26 mouse cellular contexts compared by ENCODE assay signal in genomic region chr14:20663601-20664000, GRCm38 (mm10). TPM values are rescaled to one million over a fixed set of nuclear protein-coding genes. Genes with fewer than 3 reads are reported as not detected.
DNase-seq lines count a peak whose midpoint lies in the region; ATAC-seq and TF ChIP-seq lines count a peak whose summit lies in the region.
"Had no signal": no experiment of that assay in that cellular context is flagged by ENCODE, and none has a peak within 500 bp of the region (broad histone marks: within the 10 kb centered on the region; RNA-seq: fewer than 3 reads in every experiment).

No protein-coding gene starts in this region.

- H3K27me3 ChIP-seq in heart, embryonic 13.5 days (replicated peaks) = peaks cover 7% of the 10 kb centered on the region
- no peaks in the 10 kb centered on the region for H3K27me3 ChIP-seq in lung, embryonic 14.5 days (ENCODE audit: insufficient read depth, low read length)
- H3K27me3 ChIP-seq in embryonic facial prominence, embryonic 14.5 days (replicated peaks; ENCODE audit: control insufficient read depth, insufficient read depth, low read length) = no peaks in the 10 kb centered on the region; the same call in 1 of the 2 replicates
- peaks cover 13% of the 10 kb centered on the region; the same call in 1 of the 2 replicates for H3K27me3 ChIP-seq in midbrain, embryonic 14.5 days (ENCODE audit: control insufficient read depth, insufficient read depth, low read length)
- H3K27me3 ChIP-seq in lung, postnatal 0 days (replicated peaks; ENCODE audit: insufficient read depth, low read length) = no peaks in the 10 kb centered on the region

- H3K9ac ChIP-seq in heart, embryonic 13.5 days = peak overlapping the region; percentile 89
- no peak overlapping the region for H3K9ac ChIP-seq in lung, embryonic 14.5 days
- H3K9ac ChIP-seq in embryonic facial prominence, embryonic 14.5 days (ENCODE audit: low read depth, low read length) = 0 out of 2 replicates have a peak overlapping the region, but pooled peaks have one; percentile 57
- no peak overlapping the region for H3K9ac ChIP-seq in midbrain, embryonic 14.5 days (replicated peaks; ENCODE audit: low read length)
- no peak overlapping the region for H3K9ac ChIP-seq in lung, postnatal 0 days (replicated peaks; ENCODE audit: low read depth)
- H3K9ac ChIP-seq: forebrain, embryonic 12.5 days; liver, embryonic 13.5 days; neural tube, embryonic 13.5 days had no signal

- H3K4me3 ChIP-seq in heart, embryonic 13.5 days = peak overlapping the region; percentile 68
- H3K4me3 ChIP-seq in lung, embryonic 14.5 days (ENCODE audit: low read depth, low read length) = no peak overlapping the region
- no peak overlapping the region for H3K4me3 ChIP-seq in lung, adult 2 months (replicated peaks; ENCODE audit: extremely low read depth, low read depth, low read length)
- H3K4me3 ChIP-seq in embryonic facial prominence, embryonic 14.5 days (ENCODE audit: low read depth, low read length) = peak overlapping the region; percentile 10
- H3K4me3 ChIP-seq in midbrain, embryonic 14.5 days (replicated peaks; ENCODE audit: low read depth, low read length) = no peak overlapping the region
- H3K4me3 ChIP-seq in lung, postnatal 0 days (ENCODE audit: low read depth, low read length) = no peak overlapping the region
- H3K4me3 ChIP-seq: forebrain, embryonic 12.5 days; hindbrain, embryonic 13.5 days; liver, embryonic 13.5 days; neural tube, embryonic 13.5 days had no signal

- 16% methylated on average over 2 of the region's 2 CpGs for WGBS in heart, embryonic 13.5 days
- 57% methylated on average over 2 of the region's 2 CpGs for WGBS in lung, embryonic 14.5 days
- WGBS in lung, adult 2 months = 58% methylated on average over 2 of the region's 2 CpGs
- whole genome bisulfite sequencing in embryonic facial prominence, embryonic 14.5 days = 53% methylated on average over 2 of the region's 2 CpGs
- WGBS in midbrain, embryonic 14.5 days = 80% methylated on average over 2 of the region's 2 CpGs
- 57% methylated on average over 2 of the region's 2 CpGs for WGBS in lung, postnatal 0 days

- TF ChIP-seq POLR2A in lung, adult 2 months (IDR thresholded peaks at IDR 0.05; ENCODE audit: borderline replicate concordance, extremely low read depth, low read depth, low read length) = no peak

- TF ChIP-seq EP300 in lung, postnatal 0 days (IDR thresholded peaks at IDR 0.05) = no peak

- peak overlapping the region; percentile 91 for H3K4me2 ChIP-seq in heart, embryonic 13.5 days
- H3K4me2 ChIP-seq in lung, embryonic 14.5 days = 0 out of 2 replicates have a peak overlapping the region, but pooled peaks have one; percentile 12
- H3K4me2 ChIP-seq in embryonic facial prominence, embryonic 14.5 days (ENCODE audit: low read depth, low read length) = no peak overlapping the region
- H3K4me2 ChIP-seq in midbrain, embryonic 14.5 days (ENCODE audit: low read length) = no peak overlapping the region
- H3K4me2 ChIP-seq in lung, postnatal 0 days (replicated peaks; ENCODE audit: low read depth, low read length) = no peak overlapping the region
- H3K4me2 ChIP-seq: forebrain, embryonic 12.5 days; hindbrain, embryonic 13.5 days; liver, embryonic 13.5 days; midbrain, embryonic 11.5 days; neural tube, embryonic 13.5 days had no signal

- intact Hi-C loops in heart, postnatal 36 days (cut with DNase I) = loop anchor here (5.0 kb wide), 1 partner anchor 271 kb away; the partner anchor contains the start of gene Mrps16

- H3K9me3 ChIP-seq in heart, embryonic 13.5 days = no peaks in the 10 kb centered on the region
- no peaks in the 10 kb centered on the region for H3K9me3 ChIP-seq in lung, embryonic 14.5 days (ENCODE audit: low read depth, low read length)
- H3K9me3 ChIP-seq in embryonic facial prominence, embryonic 14.5 days (ENCODE audit: control insufficient read depth, low read length) = no peaks in the 10 kb centered on the region
- no peaks in the 10 kb centered on the region for H3K9me3 ChIP-seq in midbrain, embryonic 14.5 days (ENCODE audit: control insufficient read depth, low read length)
- no peaks in the 10 kb centered on the region for H3K9me3 ChIP-seq in lung, postnatal 0 days (ENCODE audit: low read length)
- H3K9me3 ChIP-seq: forebrain, embryonic 12.5 days; hindbrain, embryonic 13.5 days; liver, embryonic 13.5 days; neural tube, embryonic 13.5 days had no signal

- no peak for TF ChIP-seq CTCF in lung, embryonic 14.5 days (IDR thresholded peaks at IDR 0.05; ENCODE audit: low read depth)
- no peak for TF ChIP-seq CTCF in lung, adult 2 months (IDR thresholded peaks at IDR 0.05; ENCODE audit: insufficient read depth, low read length)
- no peak for TF ChIP-seq CTCF in lung, postnatal 0 days (IDR thresholded peaks at IDR 0.05)

- peaks cover 21% of the 10 kb centered on the region for H3K36me3 ChIP-seq in heart, embryonic 13.5 days
- no peaks in the 10 kb centered on the region for H3K36me3 ChIP-seq in lung, embryonic 14.5 days (ENCODE audit: insufficient read depth)
- H3K36me3 ChIP-seq in embryonic facial prominence, embryonic 14.5 days (ENCODE audit: control insufficient read depth, insufficient read depth, low read length) = no peaks in the 10 kb centered on the region
- no peaks in the 10 kb centered on the region for H3K36me3 ChIP-seq in midbrain, embryonic 14.5 days (ENCODE audit: control insufficient read depth, insufficient read depth, low read length)
- no peaks in the 10 kb centered on the region for H3K36me3 ChIP-seq in lung, postnatal 0 days (ENCODE audit: insufficient read depth, low read length)
- H3K36me3 ChIP-seq: forebrain, embryonic 12.5 days; hindbrain, embryonic 13.5 days; liver, embryonic 13.5 days; neural tube, embryonic 13.5 days had no signal

- ATAC-seq in heart, embryonic 13.5 days (ENCODE audit: extremely low read depth, insufficient number of reproducible peaks, low FRiP score, low TSS enrichment) = no peak
- no peak for ATAC-seq in lung, embryonic 14.5 days (ENCODE audit: insufficient read depth)
- ATAC-seq in embryonic facial prominence, embryonic 14.5 days (ENCODE audit: low read depth) = no peak
- no peak for ATAC-seq in midbrain, embryonic 14.5 days (ENCODE audit: low FRiP score, low TSS enrichment)
- ATAC-seq in lung, postnatal 0 days = no peak
- ATAC-seq: inflammation-experienced regulatory T-cells, adult 6 months had no signal

- peak overlapping the region; percentile 98 for H3K27ac ChIP-seq in heart, embryonic 13.5 days (replicated peaks)
- H3K27ac ChIP-seq in lung, embryonic 14.5 days (ENCODE audit: low read depth) = peak overlapping the region; percentile 36; the same call in 1 of the 2 replicates
- H3K27ac ChIP-seq in embryonic facial prominence, embryonic 14.5 days (replicated peaks; ENCODE audit: low read depth, low read length) = peak overlapping the region; percentile 52; the same call in 1 of the 2 replicates
- H3K27ac ChIP-seq in midbrain, embryonic 14.5 days (replicated peaks; ENCODE audit: low read depth, low read length) = no peak overlapping the region
- no peak overlapping the region for H3K27ac ChIP-seq in lung, postnatal 0 days (ENCODE audit: low read length)
- H3K27ac ChIP-seq: forebrain, embryonic 12.5 days; hindbrain, embryonic 13.5 days; liver, embryonic 13.5 days; neural tube, embryonic 13.5 days had no signal

- H3K4me1 ChIP-seq in heart, embryonic 13.5 days = peaks cover 61% of the 10 kb centered on the region
- H3K4me1 ChIP-seq in lung, embryonic 14.5 days (ENCODE audit: insufficient read depth) = 0 out of 2 replicates have a peak, but pooled peaks cover 8% of the 10 kb centered on the region
- H3K4me1 ChIP-seq in lung, adult 2 months (ENCODE audit: control insufficient read depth, insufficient read depth, low read length) = no peaks in the 10 kb centered on the region
- 0 out of 2 replicates have a peak, but pooled peaks cover 5% of the 10 kb centered on the region for H3K4me1 ChIP-seq in embryonic facial prominence, embryonic 14.5 days (ENCODE audit: control insufficient read depth, insufficient read depth, low read length)
- H3K4me1 ChIP-seq in midbrain, embryonic 14.5 days (ENCODE audit: control insufficient read depth, insufficient read depth, low read length) = peaks cover 14% of the 10 kb centered on the region
- H3K4me1 ChIP-seq in lung, postnatal 0 days (ENCODE audit: insufficient read depth, low read depth, low read length) = peaks cover 3% of the 10 kb centered on the region; the same call in 1 of the 2 replicates

- DNase-seq in heart, postnatal 36 days = no peak
- no peak for DNase-seq in lung, embryonic 14.5 days
- no peak for DNase-seq in lung, adult 2 months
- DNase-seq in embryonic facial prominence, embryonic 14.5 days (ENCODE audit: low spot score) = no peak
- no peak for DNase-seq in midbrain, embryonic 14.5 days
- no peak for DNase-seq in lung, postnatal 0 days (ENCODE audit: low spot score)
- DNase-seq: adrenal gland, postnatal 25 days; cerebellum, adult 11 months; cerebellum, postnatal 10 days; gastrocnemius, postnatal 36 days; kidney, adult 2 months; kidney, postnatal 10 days; layer of hippocampus, postnatal 36 days; liver, embryonic 13.5 days; spleen, adult 18-20 months; thymus, postnatal 25 days had no signal

RNA-seq across cellular contexts. Expression of gene Synpo2l, which starts 4.6 kb away (rescaled TPM):
- polyA plus RNA-seq in heart, embryonic 13.5 days (2015; fragmentation: Nextera tagmentation; extraction: Ambion mirVana) = 131 and 134 TPM in 2 replicates
- total RNA-seq in heart, postnatal 36 days (2021) = 100 to 1,000 TPM; 111 to 118 TPM
- polyA plus RNA-seq in lung, embryonic 14.5 days (2014; fragmentation: Nextera tagmentation; extraction: Ambion mirVana) = 0.75 and 2.8 TPM in 2 replicates
- 1.5 and 4.3 TPM in 2 replicates for polyA plus RNA-seq in lung, adult 2 months (2012; rRNA removed)
- polyA plus RNA-seq in embryonic facial prominence, embryonic 14.5 days (2014; fragmentation: Nextera tagmentation; extraction: Ambion mirVana) = 46.2 and 52.2 TPM in 2 replicates
- polyA plus RNA-seq in midbrain, embryonic 14.5 days (2014; fragmentation: Nextera tagmentation; extraction: Ambion mirVana) = 0.09 TPM in 2 replicates
- polyA plus RNA-seq in lung, postnatal 0 days (2015; fragmentation: Nextera tagmentation; extraction: Ambion mirVana) = 0.63 and 0.96 TPM in 2 replicates
- total RNA-seq: monocyte, adult 5-6 weeks had no signal
- polyA plus RNA-seq: inflammation-experienced regulatory T-cells, adult 6 months had no signal

RNA-seq across cellular contexts. Expression of gene Myoz1, which starts 7.3 kb away (rescaled TPM):
- 14.3 and 19.2 TPM in 2 replicates for polyA plus RNA-seq in heart, embryonic 13.5 days (2015; fragmentation: Nextera tagmentation; extraction: Ambion mirVana)
- under 1 TPM; 0.92 to 1.00 TPM for total RNA-seq in heart, postnatal 36 days (2021)
- 0.24 and 0.87 TPM in 2 replicates for polyA plus RNA-seq in lung, embryonic 14.5 days (2014; fragmentation: Nextera tagmentation; extraction: Ambion mirVana)
- polyA plus RNA-seq in lung, adult 2 months (2012; rRNA removed) = 19.8 TPM in 1 of 2 replicates, not detected in the other
- 22.8 and 53.2 TPM in 2 replicates for polyA plus RNA-seq in embryonic facial prominence, embryonic 14.5 days (2014; fragmentation: Nextera tagmentation; extraction: Ambion mirVana)
- polyA plus RNA-seq in midbrain, embryonic 14.5 days (2014; fragmentation: Nextera tagmentation; extraction: Ambion mirVana) = not detected in 2 replicates
- polyA plus RNA-seq in lung, postnatal 0 days (2015; fragmentation: Nextera tagmentation; extraction: Ambion mirVana) = 0.38 and 0.40 TPM in 2 replicates
- total RNA-seq: adrenal gland, postnatal 25 days; ES-E14; layer of hippocampus, adult 18-20 months; layer of hippocampus, postnatal 36 days; left cerebral cortex, postnatal 14 days had no signal
- polyA plus RNA-seq: forebrain, embryonic 12.5 days; inflammation-experienced regulatory T-cells, adult 6 months; neural tube, embryonic 13.5 days had no signal

RNA-seq across cellular contexts. Expression of gene Sec24c, which starts 10.5 kb away (rescaled TPM):
- 68.8 and 69.5 TPM in 2 replicates for polyA plus RNA-seq in heart, embryonic 13.5 days (2015; fragmentation: Nextera tagmentation; extraction: Ambion mirVana)
- 100 to 1,000 TPM in 1 of 2 experiments, 10 to 100 TPM in 1; 97.8 to 104 TPM for total RNA-seq in heart, postnatal 36 days (2021)
- 96.0 and 100 TPM in 2 replicates for polyA plus RNA-seq in lung, embryonic 14.5 days (2014; fragmentation: Nextera tagmentation; extraction: Ambion mirVana)
- polyA plus RNA-seq in lung, adult 2 months (2012; rRNA removed) = 175 TPM in 2 replicates
- polyA plus RNA-seq in embryonic facial prominence, embryonic 14.5 days (2014; fragmentation: Nextera tagmentation; extraction: Ambion mirVana) = 78.2 and 80.5 TPM in 2 replicates
- 54.0 and 81.5 TPM in 2 replicates for polyA plus RNA-seq in midbrain, embryonic 14.5 days (2014; fragmentation: Nextera tagmentation; extraction: Ambion mirVana)
- polyA plus RNA-seq in lung, postnatal 0 days (2015; fragmentation: Nextera tagmentation; extraction: Ambion mirVana) = 37.6 and 40.1 TPM in 2 replicates

RNA-seq across cellular contexts. Expression of gene Usp54, which starts 22.7 kb away (rescaled TPM):
- 3.9 and 5.5 TPM in 2 replicates for polyA plus RNA-seq in heart, embryonic 13.5 days (2015; fragmentation: Nextera tagmentation; extraction: Ambion mirVana)
- 10 to 100 TPM; 20.9 to 21.1 TPM for total RNA-seq in heart, postnatal 36 days (2021)
- 10.0 and 11.8 TPM in 2 replicates for polyA plus RNA-seq in lung, embryonic 14.5 days (2014; fragmentation: Nextera tagmentation; extraction: Ambion mirVana)
- polyA plus RNA-seq in lung, adult 2 months (2012; rRNA removed) = 14.9 and 17.6 TPM in 2 replicates
- 7.7 and 8.8 TPM in 2 replicates for polyA plus RNA-seq in embryonic facial prominence, embryonic 14.5 days (2014; fragmentation: Nextera tagmentation; extraction: Ambion mirVana)
- 10.9 and 14.5 TPM in 2 replicates for polyA plus RNA-seq in midbrain, embryonic 14.5 days (2014; fragmentation: Nextera tagmentation; extraction: Ambion mirVana)
- polyA plus RNA-seq in lung, postnatal 0 days (2015; fragmentation: Nextera tagmentation; extraction: Ambion mirVana) = 3.9 and 5.0 TPM in 2 replicates

RNA-seq across cellular contexts. Expression of gene Fut11, which starts 31.2 kb away (rescaled TPM):
- 15.3 and 17.4 TPM in 2 replicates for polyA plus RNA-seq in heart, embryonic 13.5 days (2015; fragmentation: Nextera tagmentation; extraction: Ambion mirVana)
- total RNA-seq in heart, postnatal 36 days (2021) = 1 to 10 TPM; 6.6 to 7.1 TPM
- 29.2 and 30.2 TPM in 2 replicates for polyA plus RNA-seq in lung, embryonic 14.5 days (2014; fragmentation: Nextera tagmentation; extraction: Ambion mirVana)
- polyA plus RNA-seq in lung, adult 2 months (2012; rRNA removed) = 24.8 and 34.9 TPM in 2 replicates
- 30.1 and 30.6 TPM in 2 replicates for polyA plus RNA-seq in embryonic facial prominence, embryonic 14.5 days (2014; fragmentation: Nextera tagmentation; extraction: Ambion mirVana)
- 17.9 and 22.2 TPM in 2 replicates for polyA plus RNA-seq in midbrain, embryonic 14.5 days (2014; fragmentation: Nextera tagmentation; extraction: Ambion mirVana)
- polyA plus RNA-seq in lung, postnatal 0 days (2015; fragmentation: Nextera tagmentation; extraction: Ambion mirVana) = 24.2 and 26.3 TPM in 2 replicates

Comparison
In these comparisons a context has a peak if more than half of its experiments do, and no peak if none do; other contexts are left out.
1. H3K27ac ChIP-seq: peak in heart, embryonic 13.5 days (single experiment), lung, embryonic 14.5 days (single experiment) and embryonic facial prominence, embryonic 14.5 days (single experiment); none in midbrain, embryonic 14.5 days (single experiment) and lung, postnatal 0 days (single experiment).
2. H3K4me2 ChIP-seq: peak in heart, embryonic 13.5 days (single experiment) and lung, embryonic 14.5 days (single experiment); none in embryonic facial prominence, embryonic 14.5 days (single experiment), midbrain, embryonic 14.5 days (single experiment) and lung, postnatal 0 days (single experiment).
3. H3K4me3 ChIP-seq: peak in heart, embryonic 13.5 days (single experiment) and embryonic facial prominence, embryonic 14.5 days (single experiment); none in lung, embryonic 14.5 days (single experiment), lung, adult 2 months (single experiment), midbrain, embryonic 14.5 days (single experiment) and lung, postnatal 0 days (single experiment).
4. H3K9ac ChIP-seq: peak in heart, embryonic 13.5 days (single experiment) and embryonic facial prominence, embryonic 14.5 days (single experiment); none in lung, embryonic 14.5 days (single experiment), midbrain, embryonic 14.5 days (single experiment) and lung, postnatal 0 days (single experiment).